Mouse (Mus musculus): ENCODE measurements around the gene Lrrc18.

Lrrc18 gene

GRCm38 (mm10) chr14:32991082-32991481 is at the start of gene Lrrc18:
Gene Lrrc18 (plus strand): TSS chr14:32991382.
- no peak for DNase-seq

DNA sequence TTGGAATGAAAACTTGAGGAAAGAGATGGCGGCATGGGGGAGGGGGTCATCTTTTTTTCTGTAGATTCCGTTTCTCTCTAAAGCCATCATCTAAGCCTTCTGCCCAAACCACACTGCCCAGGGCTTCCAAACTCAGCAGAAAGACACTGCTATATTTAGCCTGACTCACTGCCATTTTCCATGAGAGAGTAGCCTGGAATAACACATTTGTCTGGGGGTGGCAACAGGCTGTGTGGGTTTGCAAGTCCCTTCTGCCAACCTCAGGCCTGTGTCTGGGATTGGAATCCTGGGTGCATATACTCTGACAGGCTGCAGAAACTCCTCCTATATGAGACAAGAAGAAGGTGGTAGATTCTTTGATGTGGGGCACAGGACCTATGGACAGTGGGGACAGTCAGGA is 43.7 kb upstream of the Lrrc18 start:
- no peak for DNase-seq

- peak; percentile 53 for DNase-seq
These were observed 40.6 kb upstream of the Lrrc18 start for GRCm38 (mm10) chr14:32950312-32951301.

DNA sequence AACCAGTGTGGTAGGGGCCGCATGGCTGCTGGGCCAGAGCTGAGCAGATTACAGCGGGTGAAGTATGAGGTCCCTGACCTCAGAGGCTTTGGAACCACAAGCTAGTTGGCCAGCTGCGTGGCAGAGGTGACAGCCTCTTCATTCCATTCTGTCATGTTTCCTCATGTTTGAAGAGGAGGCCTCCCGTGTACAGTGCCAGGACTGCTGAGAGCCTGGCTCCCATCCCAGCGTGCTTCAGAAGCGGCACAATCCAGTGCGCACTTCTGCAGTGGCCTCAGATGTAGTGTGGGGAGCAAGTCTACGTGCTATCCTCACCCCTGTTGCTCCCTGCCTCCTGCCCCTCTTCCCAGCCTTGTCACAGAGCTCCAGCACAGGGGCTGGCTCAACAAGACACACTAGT is 34.7 kb upstream of the Lrrc18 start:
- peak; percentile 61 for DNase-seq

DNA sequence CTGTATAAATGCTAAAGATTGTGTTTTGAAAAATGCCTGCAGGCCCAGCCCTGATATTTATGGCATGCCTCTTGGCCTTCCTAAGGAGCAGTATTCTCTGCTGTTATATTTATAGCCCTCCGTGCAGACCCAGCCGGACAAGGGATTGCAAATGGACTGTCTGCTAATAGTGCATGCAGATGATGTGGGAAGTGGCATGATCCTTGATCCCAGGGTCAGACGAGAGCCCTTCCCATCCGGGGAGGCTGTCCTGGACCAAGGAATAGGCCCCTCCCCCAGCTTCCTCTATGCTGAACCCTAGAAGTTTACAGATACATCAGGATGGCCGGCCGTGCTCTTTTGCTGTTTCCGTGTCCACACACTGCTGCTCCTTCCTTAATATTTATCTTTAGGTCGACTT is 32.5 kb upstream of the Lrrc18 start:
- DNase-seq, result peak; percentile 30

- peak; percentile 70 for DNase-seq
These were observed 30.7 kb upstream of the Lrrc18 start for GRCm38 (mm10) chr14:32960481-32960880.

GRCm38 (mm10) chr14:32964742-32965141 is 26.4 kb upstream of the Lrrc18 start:
- DNase-seq, result no peak

DNA sequence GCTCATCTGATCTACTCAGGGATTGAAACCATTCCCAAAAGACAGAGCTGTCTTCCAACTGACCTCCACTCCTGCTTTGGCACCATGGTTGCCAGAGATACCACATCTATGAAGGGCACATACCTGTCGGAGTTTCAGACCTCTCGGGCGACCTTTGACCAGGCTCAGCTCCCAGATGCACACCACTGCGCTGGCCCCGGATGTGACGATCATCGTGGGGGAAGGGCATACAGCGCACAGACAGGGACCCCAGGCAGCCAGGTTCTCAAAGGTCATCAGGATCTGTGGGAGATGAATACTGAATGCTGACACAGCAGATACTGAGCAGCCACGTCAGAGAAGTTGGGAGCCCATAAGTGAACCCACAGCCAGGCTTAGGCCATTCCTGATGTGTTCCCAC is 20.5 kb upstream of the Lrrc18 start:
- no peak for DNase-seq

DNA sequence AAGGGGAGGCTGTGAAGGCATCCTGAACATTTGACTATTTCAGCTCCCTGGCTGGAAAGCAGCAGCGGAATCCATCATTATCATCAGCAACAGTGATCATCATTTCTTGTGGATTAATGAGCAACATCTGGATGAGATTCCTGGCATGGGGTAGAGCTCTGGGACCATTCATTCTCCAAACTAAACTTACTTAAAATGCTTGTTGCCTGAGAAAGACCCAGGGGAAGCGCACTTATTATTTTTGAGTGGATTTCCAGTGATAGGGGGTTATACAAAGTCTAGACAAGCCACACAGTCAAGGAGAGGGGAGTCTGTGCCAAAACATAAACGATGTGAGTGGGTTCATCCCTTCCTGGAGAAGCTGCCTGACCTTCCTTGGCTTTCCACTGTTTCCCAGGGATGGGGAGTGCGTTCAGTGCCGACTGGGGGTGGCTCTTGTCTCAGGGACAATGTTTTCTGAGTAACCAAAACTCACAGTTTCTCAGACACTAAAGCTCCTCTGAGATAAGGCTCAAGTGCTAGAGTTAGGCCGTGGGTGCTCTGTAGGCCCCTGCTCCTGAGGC is 6.9 kb upstream of the Lrrc18 start:
- no peak for DNase-seq

DNA sequence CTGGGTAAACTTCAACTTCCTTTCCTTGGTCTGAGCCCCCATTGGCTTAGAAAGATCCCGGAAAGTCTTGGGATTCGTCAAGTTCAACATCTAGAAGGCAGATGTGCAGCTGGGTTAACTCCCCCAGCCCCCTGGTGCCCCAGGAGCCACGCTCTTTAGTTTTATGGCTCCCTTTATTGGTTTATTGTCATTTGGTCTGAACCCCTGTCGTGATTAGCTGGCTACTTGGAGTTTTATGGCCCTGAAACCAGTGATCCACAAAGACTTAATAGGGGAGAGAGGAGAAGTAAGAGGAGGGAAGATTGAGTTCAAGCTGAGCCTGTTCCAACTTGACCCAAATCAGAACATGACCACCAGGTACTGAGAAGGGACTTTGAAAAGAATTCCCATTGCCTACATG is 4.5 kb upstream of the Lrrc18 start:
- no peak for DNase-seq

GRCm38 (mm10) chr14:32994954-32995636 is 3.9 kb downstream of the Lrrc18 start:
- peak; percentile 22 for DNase-seq

DNA sequence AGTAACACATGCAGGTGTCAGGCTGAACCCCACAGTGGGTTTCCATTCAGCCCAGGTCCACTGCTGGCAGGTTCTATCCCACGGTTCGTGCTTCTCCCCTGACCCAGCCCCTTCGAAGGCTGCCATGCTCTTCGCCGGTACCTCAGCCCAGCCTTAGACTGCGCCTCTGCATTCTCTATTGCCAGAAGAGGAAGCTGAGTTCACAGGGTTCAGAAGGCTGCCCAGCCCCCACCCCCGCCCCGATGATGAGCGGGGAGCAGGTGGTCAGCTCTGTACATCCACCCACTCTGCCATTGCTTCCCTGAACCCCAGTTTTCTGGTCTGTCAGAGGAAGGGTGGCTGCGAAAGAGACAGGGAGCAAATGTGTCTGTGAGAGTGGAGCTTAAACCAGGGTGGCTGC is 8.3 kb downstream of the Lrrc18 start:
- DNase-seq, result no peak

DNA sequence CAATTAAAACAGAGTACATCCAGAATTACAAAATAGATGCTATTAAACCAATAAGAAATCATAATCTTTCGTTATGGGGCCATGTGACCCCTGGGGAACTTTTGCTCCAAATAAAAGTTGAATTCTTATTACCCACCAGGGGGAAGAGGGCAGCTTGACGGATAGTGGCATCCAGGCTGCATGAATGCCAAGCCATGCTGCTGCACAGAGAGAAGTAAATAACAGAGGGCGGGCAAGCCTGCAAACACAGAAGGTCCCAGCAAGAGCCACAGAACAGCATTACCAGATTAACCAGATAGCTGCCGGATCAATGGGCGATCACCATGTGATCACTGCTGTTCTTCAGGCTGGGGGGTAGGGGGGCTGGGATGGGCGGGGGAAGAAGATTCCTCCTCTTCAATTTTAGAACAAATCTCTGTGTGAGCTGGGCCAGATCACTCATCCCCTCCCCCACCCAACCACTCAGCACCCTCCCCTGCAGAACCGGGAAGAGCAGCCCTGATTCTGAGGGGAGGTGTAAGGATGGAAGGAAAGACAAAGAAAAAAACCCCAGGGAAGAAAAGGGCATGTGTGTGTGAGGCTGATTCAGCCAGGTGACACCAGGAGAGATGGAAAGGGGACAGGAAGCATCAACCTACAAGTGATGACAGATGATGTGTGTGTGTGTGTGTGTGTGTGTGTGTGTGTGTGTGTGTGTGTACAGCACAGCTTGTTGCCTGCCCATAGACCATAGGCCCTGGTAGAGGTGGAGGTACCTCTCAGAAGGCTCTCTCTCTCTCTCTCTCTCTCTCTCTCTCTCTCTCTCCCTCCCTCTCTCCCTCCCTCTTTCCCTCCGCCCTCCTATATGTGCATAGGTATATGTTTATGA is 9.2 kb downstream of the Lrrc18 start:
- no peak for DNase-seq

DNA sequence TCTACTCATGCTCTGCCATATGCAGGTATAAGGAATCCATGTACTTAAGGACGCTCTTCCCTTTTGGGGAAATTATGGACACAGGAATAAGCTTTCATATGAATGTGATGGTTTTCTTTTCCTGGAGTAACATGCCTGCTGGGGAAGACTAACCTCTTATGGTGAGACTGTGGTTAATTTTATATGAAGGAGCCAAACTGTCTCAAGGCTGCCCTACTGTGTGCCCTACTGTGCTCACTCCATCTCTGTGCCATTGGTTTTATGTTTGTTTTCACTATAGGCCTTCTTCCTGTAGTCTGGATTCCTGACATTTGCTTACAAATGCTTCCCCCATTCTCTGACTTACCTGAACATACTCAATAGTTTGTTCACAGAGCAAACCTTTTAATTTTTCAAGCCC is 13.9 kb downstream of the Lrrc18 start:
- DNase-seq, result no peak

- no peak for DNase-seq
These were observed 16.5 kb downstream of the Lrrc18 start for GRCm38 (mm10) chr14:33007638-33008037.

DNA sequence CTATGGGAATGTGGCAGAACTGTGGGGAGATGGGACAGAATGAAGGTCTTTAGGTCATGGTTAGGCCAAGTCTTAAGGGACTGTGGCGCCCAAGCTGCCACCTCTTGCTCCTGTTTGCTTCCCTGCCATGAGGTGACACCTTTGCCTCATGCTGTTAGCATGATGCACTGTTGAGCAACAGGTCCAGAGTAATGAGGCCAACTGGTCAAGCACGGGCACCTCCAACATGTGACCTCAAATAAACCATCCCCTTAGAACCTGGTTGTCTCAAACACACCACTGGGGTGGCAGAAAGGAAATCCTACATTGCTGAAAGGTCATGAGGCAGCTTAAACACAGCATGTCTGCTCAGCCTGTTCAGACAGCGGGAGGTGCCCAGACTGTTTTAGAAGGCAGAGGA is 27.9 kb downstream of the Lrrc18 start:
- DNase-seq, result no peak

DNA sequence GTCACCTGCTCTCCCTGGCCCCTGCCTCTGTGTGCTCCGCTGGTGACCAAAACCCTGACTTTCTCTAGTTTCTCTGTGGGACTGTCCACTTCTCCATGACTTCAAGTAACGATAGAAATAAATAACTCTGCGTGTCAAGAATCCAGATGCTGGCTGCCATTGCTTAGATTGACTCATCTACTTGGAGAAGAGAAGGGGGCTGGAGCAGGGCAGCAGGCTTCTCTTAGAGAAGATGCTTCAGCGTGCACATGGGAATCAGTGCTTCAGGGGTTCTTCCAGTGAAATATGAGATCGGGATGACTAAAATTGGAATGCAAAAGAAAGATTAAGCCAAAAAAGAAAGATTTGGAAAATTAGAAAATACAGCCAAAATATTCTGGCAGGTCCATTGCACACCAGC is 28.4 kb downstream of the Lrrc18 start:
- DNase-seq, result no peak

- no peak for DNase-seq
These were observed 39.7 kb downstream of the Lrrc18 start for GRCm38 (mm10) chr14:33030849-33031248.

- DNase-seq, result peak; percentile 26
These were observed 42.2 kb downstream of the Lrrc18 start for GRCm38 (mm10) chr14:33033424-33033823.

GRCm38 (mm10) chr14:33035386-33035785 is 44.2 kb downstream of the Lrrc18 start:
- DNase-seq, result no peak

DNA sequence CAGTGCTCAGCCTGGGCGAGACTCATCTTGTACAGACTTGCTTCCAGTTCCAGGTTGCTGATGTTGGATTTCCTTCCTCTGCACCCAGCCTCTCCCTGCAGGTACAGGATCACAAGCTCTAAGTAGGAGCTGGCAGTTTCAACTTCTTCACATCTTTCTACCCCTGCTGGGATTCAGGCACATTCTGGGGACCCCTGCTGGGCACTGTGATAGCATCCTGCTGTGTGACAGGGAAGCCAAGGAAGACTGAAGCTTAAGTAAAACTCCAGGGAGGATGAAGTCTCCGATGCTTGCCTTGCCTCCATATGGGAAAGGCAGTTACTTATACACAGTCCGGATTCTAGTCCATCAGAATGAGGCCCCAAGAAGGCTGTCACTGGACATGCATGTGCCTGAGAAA is 45.6 kb downstream of the Lrrc18 start:
- DNase-seq, result no peak

GRCm38 (mm10) chr14:33045217-33045616 is 54.0 kb downstream of the Lrrc18 start:
- no peak for DNase-seq

- DNase-seq, result no peak
These were observed 62.3 kb downstream of the Lrrc18 start for GRCm38 (mm10) chr14:33053441-33053840.
